Mouse (Mus musculus): ENCODE results near the gene Mindy2. TPM values are rescaled to one million over a fixed set of nuclear protein-coding genes. Genes with fewer than 3 reads are reported as not detected.

Gene Mindy2
- polyA plus RNA-seq, 1 experiment from 2014 or later: 19.0 TPM

GRCm38 (mm10) chr9:70665372-70666145 is 8.6 kb upstream of the Mindy2 start:
- 75% methylated on average over 16 of the region's 16 CpGs for WGBS
- Histone ChIP-seq H3K4me3 (replicated peaks) (no peak overlapping the region), H3K27ac (no peak overlapping the region), H3K4me1 (replicated peaks) (no peaks in the 10 kb centered on the region), H3K36me3 (no peaks in the 10 kb centered on the region), H3K27me3 (no peaks in the 10 kb centered on the region), H3K4me2 (replicated peaks) (no peak overlapping the region), H3K9ac (replicated peaks) (no peak overlapping the region), H3K9me3 (no peaks in the 10 kb centered on the region)
- ATAC-seq: no peak

GRCm38 (mm10) chr9:70664847-70665246 is 7.9 kb upstream of the Mindy2 start:
- H3K4me3 ChIP-seq (replicated peaks): no peak overlapping the region
- WGBS: 82% methylated on average over 4 of the region's 4 CpGs
- H3K4me2 ChIP-seq (replicated peaks): no peak overlapping the region
- no peak overlapping the region for H3K27ac ChIP-seq
- H3K27me3 ChIP-seq: no peaks in the 10 kb centered on the region
- H3K9me3 ChIP-seq: no peaks in the 10 kb centered on the region
- H3K4me1 ChIP-seq (replicated peaks): no peaks in the 10 kb centered on the region
- H3K36me3 ChIP-seq: no peaks in the 10 kb centered on the region
- no peak overlapping the region for H3K9ac ChIP-seq (replicated peaks)
- no peak for ATAC-seq

GRCm38 (mm10) chr9:70658266-70658665 is 1.3 kb upstream of the Mindy2 start:
- H3K9me3 ChIP-seq: no peaks in the 10 kb centered on the region
- WGBS: 77% methylated on average over 2 of the region's 2 CpGs
- ATAC-seq: no peak
- H3K4me3 ChIP-seq (replicated peaks): no peak overlapping the region
- no peak overlapping the region for H3K27ac ChIP-seq
- H3K4me1 ChIP-seq (replicated peaks): peaks cover 31% of the 10 kb centered on the region
- H3K9ac ChIP-seq (replicated peaks): no peak overlapping the region
- H3K27me3 ChIP-seq: no peaks in the 10 kb centered on the region
- no peaks in the 10 kb centered on the region for H3K36me3 ChIP-seq
- H3K4me2 ChIP-seq (replicated peaks): no peak overlapping the region

GRCm38 (mm10) chr9:70656130-70657007 is 605 bp downstream of the Mindy2 start, which contains the start of gene Gm10642:
TSS of gene Gm10642 (plus strand) at chr9:70656251.
- Histone ChIP-seq H3K9ac (replicated peaks) (peak within 1 kb of the TSS; percentile 96), H3K27ac (peak within 1 kb of the TSS; percentile 96), H3K4me3 (replicated peaks) (peak within 1 kb of the TSS; percentile 96), H3K4me2 (replicated peaks) (peak within 1 kb of the TSS; percentile 71), H3K9me3 (no peaks in the 10 kb centered on the region), H3K27me3 (no peaks in the 10 kb centered on the region), H3K4me1 (replicated peaks) (peaks cover 42% of the 10 kb centered on the region), H3K36me3 (no peaks in the 10 kb centered on the region)
- peak; percentile 76 for ATAC-seq
- WGBS: under 1% methylated on average over 70 of the region's 72 CpGs

DNA sequence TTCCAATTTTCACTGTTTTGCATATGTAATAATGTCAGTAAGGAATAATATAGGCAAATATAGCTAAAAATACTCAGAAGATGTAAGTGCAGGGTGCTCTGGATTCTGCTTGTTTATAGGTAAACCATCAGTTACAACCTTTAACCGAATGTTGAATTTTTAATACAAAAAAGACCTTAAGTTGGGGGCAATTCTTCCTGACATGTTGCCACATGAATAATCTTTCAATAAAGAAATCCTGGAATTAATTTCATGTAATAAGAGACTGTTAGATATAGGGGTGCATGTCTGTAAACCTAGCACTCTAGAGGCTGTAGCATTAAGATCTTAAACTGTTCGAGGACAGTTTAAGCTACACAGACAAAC is 1.2 kb downstream of the Mindy2 start:
- Histone ChIP-seq H3K27ac (no peak overlapping the region), H3K27me3 (no peaks in the 10 kb centered on the region), H3K36me3 (no peaks in the 10 kb centered on the region), H3K4me3 (replicated peaks) (peak overlapping the region; percentile 96), H3K9me3 (no peaks in the 10 kb centered on the region), H3K4me2 (replicated peaks) (peak overlapping the region; percentile 71), H3K9ac (replicated peaks) (peak overlapping the region; percentile 96), H3K4me1 (replicated peaks) (peaks cover 42% of the 10 kb centered on the region)
- ATAC-seq: 0 out of 2 replicates have a peak, but pooled peaks have one; percentile 2
- WGBS: 36% methylated on average over 2 of the region's 2 CpGs

- Histone ChIP-seq H3K9me3 (no peaks in the 10 kb centered on the region), H3K4me2 (replicated peaks) (peak overlapping the region; percentile 51), H3K27me3 (no peaks in the 10 kb centered on the region), H3K4me1 (replicated peaks) (peaks cover 42% of the 10 kb centered on the region), H3K27ac (no peak overlapping the region), H3K36me3 (peaks cover 5% of the 10 kb centered on the region), H3K9ac (replicated peaks) (no peak overlapping the region), H3K4me3 (replicated peaks) (peak overlapping the region; percentile 27)
- ATAC-seq: no peak
- WGBS: 63% methylated on average over 4 of the region's 4 CpGs
Measured at GRCm38 (mm10) chr9:70654496-70654895, 2.5 kb downstream of the Mindy2 start.

DNA sequence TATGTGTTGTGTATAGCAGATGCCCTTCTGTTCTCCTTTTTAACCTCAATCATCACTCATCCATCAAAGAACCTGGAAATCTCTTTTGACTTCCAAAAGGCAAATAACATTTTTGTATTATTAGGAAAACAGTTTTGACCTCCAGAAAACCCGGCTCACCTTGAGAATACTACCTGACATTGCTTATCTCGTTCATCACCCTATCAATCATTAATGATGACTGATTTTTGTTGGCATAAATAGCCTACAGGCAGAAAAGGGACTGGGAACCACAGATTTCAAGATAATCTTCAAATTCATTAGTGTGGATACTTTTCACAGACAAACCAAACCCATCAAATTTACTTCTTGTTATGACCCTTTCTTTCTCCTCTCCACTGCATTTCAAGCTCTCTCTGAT is 3.1 kb downstream of the Mindy2 start:
- WGBS: 80% methylated on average over 2 of the region's 2 CpGs
- H3K4me2 ChIP-seq (replicated peaks): peak overlapping the region; percentile 51
- no peaks in the 10 kb centered on the region for H3K9me3 ChIP-seq
- no peaks in the 10 kb centered on the region for H3K27me3 ChIP-seq
- H3K4me3 ChIP-seq (replicated peaks): peak overlapping the region; percentile 27
- no peak overlapping the region for H3K27ac ChIP-seq
- H3K9ac ChIP-seq (replicated peaks): 0 out of 2 replicates have a peak overlapping the region, but pooled peaks have one; percentile 32
- H3K4me1 ChIP-seq (replicated peaks): peaks cover 42% of the 10 kb centered on the region
- peaks cover 7% of the 10 kb centered on the region for H3K36me3 ChIP-seq
- ATAC-seq: no peak

DNA sequence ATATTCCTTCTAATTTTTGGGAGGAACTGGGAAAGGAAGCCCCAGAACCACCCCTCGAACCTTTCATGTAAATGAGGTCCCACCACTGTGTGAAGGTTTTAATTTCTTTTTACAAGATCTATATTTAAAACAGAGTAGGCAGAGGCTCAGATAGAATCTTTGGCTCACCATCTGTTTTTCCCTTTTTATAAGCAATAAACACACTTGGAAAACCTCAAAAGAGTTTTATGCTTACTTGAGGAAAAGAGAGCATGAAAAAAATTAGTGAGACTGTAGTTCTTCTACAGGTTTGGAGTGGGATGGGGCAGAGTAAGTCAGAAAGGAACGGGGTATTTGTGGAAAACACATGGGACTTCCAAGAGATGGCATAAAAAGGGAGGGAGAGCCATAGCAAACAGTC is 4.8 kb downstream of the Mindy2 start:
- peak overlapping the region; percentile 51; the same call in 1 of the 2 replicates for H3K4me2 ChIP-seq (replicated peaks)
- ATAC-seq: no peak
- H3K9ac ChIP-seq (replicated peaks): no peak overlapping the region
- H3K4me1 ChIP-seq (replicated peaks): peaks cover 38% of the 10 kb centered on the region
- no peaks in the 10 kb centered on the region for H3K9me3 ChIP-seq
- 83% methylated on average over 2 of the region's 2 CpGs for WGBS
- H3K4me3 ChIP-seq (replicated peaks): no peak overlapping the region
- H3K27me3 ChIP-seq: no peaks in the 10 kb centered on the region
- peaks cover 7% of the 10 kb centered on the region for H3K36me3 ChIP-seq
- H3K27ac ChIP-seq: no peak overlapping the region

DNA sequence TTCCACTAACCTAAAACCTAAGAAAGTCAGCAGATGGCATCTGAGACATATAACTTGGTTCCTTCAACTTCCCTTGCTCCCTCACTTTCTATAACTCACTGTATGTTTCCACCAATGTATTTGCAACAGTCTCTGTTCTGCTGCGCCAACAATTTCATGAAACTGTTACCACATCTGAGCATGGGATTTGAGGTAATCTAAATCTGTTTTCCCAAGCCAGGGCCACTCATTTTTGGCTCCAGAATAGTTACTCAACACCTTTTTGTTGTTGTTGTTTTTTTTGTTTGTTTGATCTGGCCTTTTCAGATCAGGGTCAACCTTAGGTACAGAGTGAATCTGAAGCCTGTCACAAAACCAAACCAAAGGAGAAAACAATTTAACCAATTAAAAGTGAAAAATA is 6.0 kb downstream of the Mindy2 start:
- H3K27me3 ChIP-seq: no peaks in the 10 kb centered on the region
- peaks cover 37% of the 10 kb centered on the region for H3K4me1 ChIP-seq (replicated peaks)
- H3K9me3 ChIP-seq: no peaks in the 10 kb centered on the region
- H3K4me2 ChIP-seq (replicated peaks): no peak overlapping the region
- H3K4me3 ChIP-seq (replicated peaks): no peak overlapping the region
- 100% methylated on average over 1 of the region's 1 CpGs for WGBS
- no peak for ATAC-seq
- no peak overlapping the region for H3K27ac ChIP-seq
- H3K9ac ChIP-seq (replicated peaks): no peak overlapping the region
- H3K36me3 ChIP-seq: peaks cover 7% of the 10 kb centered on the region

DNA sequence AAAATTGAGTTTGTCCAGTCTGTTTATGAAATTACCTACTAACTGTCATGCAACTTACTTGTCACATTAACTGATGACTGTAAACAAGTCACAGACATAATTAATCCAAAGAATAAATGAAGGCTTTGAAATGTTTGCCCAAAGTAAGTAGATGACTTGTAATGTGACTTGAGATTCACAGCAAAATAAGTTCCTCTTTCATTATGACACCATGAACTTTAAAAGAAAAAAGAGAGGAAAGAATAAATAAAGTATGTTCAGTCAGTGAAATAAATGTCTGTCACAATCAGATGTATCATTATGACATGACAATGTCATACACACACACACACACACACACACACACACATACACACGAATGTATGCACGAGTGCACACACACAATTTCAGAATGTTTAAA is 6.7 kb downstream of the Mindy2 start:
- no peaks in the 10 kb centered on the region for H3K9me3 ChIP-seq
- no peak overlapping the region for H3K9ac ChIP-seq (replicated peaks)
- H3K4me2 ChIP-seq (replicated peaks): no peak overlapping the region
- 88% methylated on average over 2 of the region's 2 CpGs for WGBS
- H3K27me3 ChIP-seq: no peaks in the 10 kb centered on the region
- peaks cover 30% of the 10 kb centered on the region for H3K4me1 ChIP-seq (replicated peaks)
- no peak for ATAC-seq
- no peak overlapping the region for H3K27ac ChIP-seq
- peaks cover 7% of the 10 kb centered on the region for H3K36me3 ChIP-seq
- no peak overlapping the region for H3K4me3 ChIP-seq (replicated peaks)

GRCm38 (mm10) chr9:70636748-70637147 is 20.2 kb downstream of the Mindy2 start:
- H3K4me1 ChIP-seq (replicated peaks): no peaks in the 10 kb centered on the region
- no peak overlapping the region for H3K4me3 ChIP-seq (replicated peaks)
- no peak for ATAC-seq
- peaks cover 6% of the 10 kb centered on the region; the same call in 1 of the 2 replicates for H3K36me3 ChIP-seq
- no peak overlapping the region for H3K27ac ChIP-seq
- no peaks in the 10 kb centered on the region for H3K27me3 ChIP-seq
- no peak overlapping the region for H3K9ac ChIP-seq (replicated peaks)
- H3K4me2 ChIP-seq (replicated peaks): no peak overlapping the region
- WGBS: 90% methylated on average over 2 of the region's 2 CpGs
- H3K9me3 ChIP-seq: no peaks in the 10 kb centered on the region

GRCm38 (mm10) chr9:70631665-70632064 is 25.3 kb downstream of the Mindy2 start:
- Histone ChIP-seq H3K27ac (no peak overlapping the region), H3K9me3 (no peaks in the 10 kb centered on the region), H3K4me3 (replicated peaks) (no peak overlapping the region), H3K4me1 (replicated peaks) (no peaks in the 10 kb centered on the region), H3K36me3 (no peaks in the 10 kb centered on the region; the same call in 1 of the 2 replicates), H3K9ac (replicated peaks) (no peak overlapping the region), H3K4me2 (replicated peaks) (no peak overlapping the region), H3K27me3 (no peaks in the 10 kb centered on the region)
- ATAC-seq: no peak
- WGBS: 28% methylated on average over 5 of the region's 5 CpGs

All from midbrain, embryonic 13.5 days (tissue).